Mouse (Mus musculus) midbrain, embryonic 16.5 days (tissue): Measurements from ENCODE around the gene Pnn. TPM values are rescaled to one million over a fixed set of nuclear protein-coding genes. Genes with fewer than 3 reads are reported as not detected.

Experiments used
- polyA plus RNA-seq: library from polyadenylated mRNA; unstranded; fragments of >200 nt; fragmentation: Nextera tagmentation; extraction: Ambion mirVana; gene quantifications from 2 replicates; pipeline ENCODE4 v1.2.1, GENCODE M21; 2015

Gene Pnn
- polyA plus RNA-seq, 1 experiment from 2014 or later = 85.6 TPM

Other genes with a start within 250 kb of the Pnn start
- gene Sec23a, start 54.9 kb upstream of the Pnn start, polyA plus RNA-seq = 119 and 120 TPM in 2 replicates
- gene Gemin2, start 53.5 kb upstream of the Pnn start, polyA plus RNA-seq = 15.0 and 16.6 TPM in 2 replicates
- 182 and 184 TPM in 2 replicates for gene Trappc6b, start 5.4 kb upstream of the Pnn start, polyA plus RNA-seq
- 28.5 and 35.2 TPM in 2 replicates for gene Mia2, start 28.9 kb downstream of the Pnn start, polyA plus RNA-seq
- 6.5 and 6.9 TPM in 2 replicates for gene Fbxo33, start 152.8 kb downstream of the Pnn start, polyA plus RNA-seq